Mouse (Mus musculus) mouse embryonic stem cell (cell line): Measurements from ENCODE around the gene Hnrnpf.

Source experiments
- in situ Hi-C, 2 experiments: fragments of 300-500 bp; cut with MboI; formaldehyde crosslinking; loops; 1 replicate in 1 of 2; 3 replicates in 1 of 2; pipeline ENCODE4 v1.14.3; 2019 to 2020; ENCODE audit warnings: low sequenced_read_pairs in 2 of 2, low pct_unique_long_range_greater_than_20kb in 1 of 2, mixed read lengths in 1 of 2; ENCODE audit not compliant: unreplicated experiment in 1 of 2

The Hnrnpf gene

DNA sequence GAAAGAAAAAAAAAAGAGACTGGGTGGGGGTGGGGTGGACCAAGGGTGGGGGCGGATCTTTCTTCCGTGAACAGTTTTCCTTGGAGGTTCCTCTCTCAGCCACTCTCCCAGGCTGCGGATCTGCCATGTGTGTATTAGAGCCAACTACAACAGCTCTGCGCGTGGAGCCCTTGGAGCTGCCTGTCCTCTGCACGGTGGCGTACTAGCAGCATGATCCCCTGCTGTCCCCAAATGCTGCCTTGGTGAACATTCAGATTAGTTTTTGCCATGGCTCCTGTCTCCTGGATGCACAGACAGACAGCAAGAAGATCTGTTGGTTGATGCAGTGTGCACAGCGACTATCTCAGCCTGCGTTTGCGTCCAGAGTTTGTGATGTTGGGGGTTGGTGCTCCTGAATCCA is 42.6 kb downstream of the Hnrnpf start:
- in situ Hi-C loops = no loop called here

DNA sequence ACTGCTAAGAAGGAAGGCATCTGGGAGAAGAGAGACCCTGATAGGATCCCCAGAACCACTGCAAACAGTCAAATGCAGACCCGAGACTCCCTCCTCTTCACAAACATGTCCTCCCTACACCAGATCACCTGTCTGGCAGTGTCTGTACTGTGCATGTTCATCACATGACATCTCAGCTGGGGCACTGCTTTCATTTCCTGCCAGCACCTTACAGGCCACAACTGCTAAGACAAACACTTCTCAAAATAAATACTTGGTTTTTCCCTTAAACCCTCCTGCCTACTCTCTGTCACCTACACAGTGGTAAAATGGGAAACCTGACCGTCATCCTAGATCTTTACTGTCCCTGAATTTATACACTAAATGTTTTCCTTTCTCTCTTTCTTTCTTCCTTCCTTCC is 43.8 kb downstream of the Hnrnpf start:
- in situ Hi-C loops = no loop called here

DNA sequence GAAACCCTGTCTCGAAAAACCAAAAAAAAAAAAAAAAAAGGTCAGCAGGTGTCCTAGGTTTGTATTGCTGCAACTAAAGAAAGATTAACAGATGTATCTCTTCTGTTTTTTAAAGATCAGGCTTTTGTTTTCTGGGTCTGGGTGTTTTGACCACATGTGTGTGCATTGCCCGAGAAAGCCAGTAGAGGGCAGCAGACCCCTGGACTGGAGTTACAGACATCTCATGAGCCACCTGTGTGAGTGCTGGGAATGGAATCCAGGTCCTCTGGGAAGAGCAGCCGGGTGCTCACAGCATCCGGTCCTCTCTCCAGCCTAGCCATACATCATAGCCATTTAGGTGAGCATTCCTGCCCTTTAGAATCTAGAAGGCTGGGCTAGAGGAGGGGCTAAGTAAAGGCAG is 52.2 kb downstream of the Hnrnpf start:
- in situ Hi-C loops = no loop called here

DNA sequence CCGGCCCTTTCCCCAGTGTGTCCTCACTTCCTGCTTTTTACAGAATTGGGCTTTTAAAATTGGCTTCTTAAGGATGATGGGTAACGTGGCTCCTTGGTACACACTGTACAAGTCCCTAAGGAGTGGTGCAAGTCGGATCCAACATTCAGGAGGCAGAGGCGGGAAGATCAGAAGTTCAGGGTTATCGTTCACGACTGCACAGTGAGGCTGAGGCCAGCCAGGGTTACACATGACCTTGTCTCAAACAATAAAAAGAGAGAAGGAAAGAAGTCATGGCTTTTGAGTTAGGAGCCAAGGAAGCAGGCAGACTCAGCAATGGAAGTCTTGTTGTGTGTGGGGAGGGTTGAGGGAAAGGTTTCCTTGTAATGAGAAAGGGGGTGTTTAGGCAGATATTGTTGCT is 56.0 kb downstream of the Hnrnpf start:
- in situ Hi-C loops = no loop called here

DNA sequence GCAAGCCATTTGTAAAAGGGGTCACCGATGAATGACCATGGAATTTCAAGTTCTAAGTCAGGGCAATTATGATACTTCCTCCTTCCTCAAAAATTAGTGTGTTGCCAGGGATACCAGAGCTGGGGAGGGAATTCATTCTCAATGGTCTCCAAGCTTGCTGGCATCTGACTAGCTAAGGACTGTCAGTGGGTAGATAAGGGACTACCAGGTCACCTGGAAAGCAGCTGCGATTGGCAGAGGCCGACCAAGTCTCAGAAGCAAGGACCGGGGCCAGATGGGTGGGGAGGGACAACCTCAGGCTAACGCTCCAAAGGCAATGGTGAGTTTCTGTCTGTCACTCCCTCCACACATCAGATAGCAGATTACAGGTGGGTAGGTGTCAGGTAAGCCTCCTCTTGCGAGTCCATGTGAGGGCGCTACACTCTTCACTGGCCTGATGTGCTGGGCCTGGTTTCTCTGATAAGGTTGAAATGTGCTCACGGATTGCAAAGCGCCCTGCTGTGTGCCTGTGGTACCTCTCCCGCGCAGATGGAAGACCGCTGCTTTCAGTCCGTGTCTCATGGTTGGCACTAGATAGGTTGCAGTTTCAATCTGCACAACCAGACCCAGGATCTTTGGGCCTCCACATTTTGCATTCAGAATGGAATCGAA is 56.9 kb downstream of the Hnrnpf start:
- in situ Hi-C loops = no loop called here

DNA sequence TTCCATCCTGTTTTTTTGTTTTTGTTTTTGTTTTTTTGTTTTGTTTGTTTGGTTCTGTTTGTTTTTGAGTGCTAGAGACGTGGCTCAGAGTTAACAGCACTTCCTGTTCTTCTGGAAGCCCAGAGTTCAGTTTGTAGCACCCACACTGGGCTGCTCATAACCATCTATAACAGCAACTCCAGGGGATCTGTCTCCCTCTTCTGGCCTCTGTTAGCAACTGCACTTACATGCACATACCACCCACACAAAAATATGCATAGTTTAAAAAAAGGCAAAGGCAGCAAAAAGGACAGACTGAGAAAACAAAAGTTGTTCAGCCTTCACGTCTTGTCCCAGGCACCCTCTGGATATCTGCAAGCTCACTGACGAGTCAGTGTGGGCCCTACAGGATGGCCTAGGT is 63.1 kb downstream of the Hnrnpf start:
- in situ Hi-C loops = loop anchor here in 1 of 2 experiments (10.0 kb wide), 1 partner anchor 108 kb away; no protein-coding TSS in a partner anchor

DNA sequence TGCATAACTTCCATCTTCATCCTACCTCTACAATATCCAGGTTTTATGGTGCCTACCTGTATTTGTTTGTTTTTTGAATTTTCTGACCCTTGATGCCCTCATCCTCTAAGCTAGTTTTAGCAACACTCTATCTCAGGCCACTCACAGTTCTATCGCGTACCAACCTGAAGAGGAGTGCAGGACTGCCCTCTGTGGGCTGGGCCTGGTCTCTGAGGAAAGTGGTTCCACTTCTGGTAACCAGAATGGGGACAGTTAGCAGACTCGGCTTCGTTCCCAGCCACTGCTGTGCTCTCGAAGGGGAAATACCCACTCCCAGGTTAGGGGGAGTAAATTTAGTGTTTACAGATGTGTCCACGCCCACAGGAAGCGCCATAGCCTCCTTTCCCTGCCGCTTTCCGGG is 66.6 kb downstream of the Hnrnpf start:
- in situ Hi-C loops = loop anchor here in 1 of 2 experiments (10.0 kb wide), 1 partner anchor 112 kb away; no protein-coding TSS in a partner anchor
